Mouse (Mus musculus) c-Kit-negative CD71-positive TER-119-positive erythroid progenitor cells, embryonic 14.5 days (primary cell): ENCODE data around the gene Bard1.

ENCODE experiments used
- DNase-seq: peaks from one replicate; pipeline ENCODE4 v3.0.0-alpha.2; 2013; ENCODE audit warnings: low read depth, low spot score

Gene Bard1

GRCm38 (mm10) chr1:71052252-71052651, 50.7 kb downstream of the Bard1 start:
- no peak for DNase-seq

GRCm38 (mm10) chr1:71045141-71045540, 57.8 kb downstream of the Bard1 start:
- DNase-seq, result no peak

- DNase-seq, result no peak
Observed at GRCm38 (mm10) chr1:71043951-71044350, 59.0 kb downstream of the Bard1 start.

GRCm38 (mm10) chr1:71036999-71037398, 65.9 kb downstream of the Bard1 start:
- peak; percentile 25 for DNase-seq

- DNase-seq, result no peak
Observed at GRCm38 (mm10) chr1:71035565-71035964, 67.4 kb downstream of the Bard1 start.

GRCm38 (mm10) chr1:71022766-71023165, 80.2 kb downstream of the Bard1 start:
- DNase-seq, result no peak

- DNase-seq, result no peak
Observed at GRCm38 (mm10) chr1:71014345-71014744, 88.6 kb downstream of the Bard1 start.

GRCm38 (mm10) chr1:71005998-71006397, 96.9 kb downstream of the Bard1 start:
- no peak for DNase-seq

- no peak for DNase-seq
Observed at GRCm38 (mm10) chr1:71004177-71004576, 98.8 kb downstream of the Bard1 start.

GRCm38 (mm10) chr1:71003741-71004140, 99.2 kb downstream of the Bard1 start:
- DNase-seq, result no peak

- no peak for DNase-seq
Observed at GRCm38 (mm10) chr1:70997377-70997993, 105.5 kb downstream of the Bard1 start.

- DNase-seq, result no peak
Observed at GRCm38 (mm10) chr1:70996766-70997165, 106.2 kb downstream of the Bard1 start.
